Mouse (Mus musculus) kidney, adult 2 months (tissue): ENCODE data around the gene Phgr1. TPM values are rescaled to one million over a fixed set of nuclear protein-coding genes. Genes with fewer than 3 reads are reported as not detected.
A peak's percentile ranks its signal among the peaks of the same experiment; 100 is the strongest.

ENCODE experiments used
- DNase-seq: peaks from one replicate; pipeline ENCODE4 v3.0.0; 2021
- H3K27ac ChIP-seq: fragments of 200-500 bp; 2 replicates; pipeline ENCODE4 v1.5.1; 2012; ENCODE audit warnings: low read depth, low read length, control low read depth, inconsistent platforms; ENCODE audit not compliant: insufficient read depth
- H3K27me3 ChIP-seq: fragments of 200-500 bp; replicated peaks from 2 replicates; pipeline ENCODE4 v1.6.1; 2012; ENCODE audit warnings: mild to moderate bottlenecking, moderate library complexity, low read length, inconsistent platforms; ENCODE audit not compliant: control insufficient read depth, insufficient read depth
- H3K36me3 ChIP-seq: fragments of 200-500 bp; 2 replicates; pipeline ENCODE4 v1.6.1; 2012; ENCODE audit warnings: mild to moderate bottlenecking, moderate library complexity, low read length, inconsistent platforms; ENCODE audit not compliant: control insufficient read depth, insufficient read depth
- H3K4me1 ChIP-seq: fragments of 200-500 bp; 2 replicates; pipeline ENCODE4 v1.6.1; 2011; ENCODE audit warnings: low read length; ENCODE audit not compliant: control insufficient read depth, insufficient read depth
- H3K4me3 ChIP-seq: fragments of 200-500 bp; 2 replicates; pipeline ENCODE4 v1.5.1; 2011; ENCODE audit warnings: mild to moderate bottlenecking, low read depth, low read length, control low read depth; ENCODE audit not compliant: insufficient read depth
- CTCF ChIP-seq: fragments of 200-500 bp; conservative IDR thresholded peaks from 2 replicates; pipeline ENCODE4 v1.5.1; 2011; ENCODE audit warnings: low read depth, mild to moderate bottlenecking, control low read depth, low read length, moderate library complexity, mixed read lengths; ENCODE audit not compliant: insufficient read depth, insufficient read length
- POLR2A ChIP-seq: fragments of 200-500 bp; IDR thresholded peaks from one replicate; pipeline ENCODE4 v1.6.1; 2011; ENCODE audit warnings: low read depth, low read length, control low read depth
- WGBS: fragments of 180-500 bp; shearing (Covaris S2); methylation state at CpG from one replicate; pipeline ENCODE4 v1.1.7; 2018; 5-methylcytosine and 5-hydroxymethylcytosine counted together
- polyA plus RNA-seq: library from polyadenylated mRNA; depleted of rRNA; stranded (reverse); fragments of >200 nt; gene quantifications from 2 replicates; pipeline ENCODE4 v1.2.3, GENCODE M21; 2012

Gene Phgr1
- polyA plus RNA-seq, 1 experiment = not detected

- peak overlapping the region; percentile 54 for H3K4me3 ChIP-seq
Measured at GRCm38 (mm10) chr2:118761358-118761757, 11.2 kb upstream of the Phgr1 start.

GRCm38 (mm10) chr2:118761906-118762783 is 10.4 kb upstream of the Phgr1 start, which contains the start of gene Ccdc9b:
Ccdc9b (minus strand) TSS chr2:118762661.
- peak within 1 kb of the TSS; percentile 54 for H3K4me3 ChIP-seq
- peaks cover 14% of the 10 kb centered on the region; the same call in 1 of the 2 replicates for H3K4me1 ChIP-seq
- no peaks in the 10 kb centered on the region for H3K36me3 ChIP-seq
- 7% methylated on average over 29 of the region's 29 CpGs for WGBS
- peak; percentile 97 for DNase-seq
- peak within 1 kb of the TSS; percentile 96 for H3K27ac ChIP-seq
- no peak for TF ChIP-seq POLR2A
- TF ChIP-seq CTCF = no peak
- no peaks in the 10 kb centered on the region for H3K27me3 ChIP-seq

More at GRCm38 (mm10) chr2:118761358-118761757, 11.2 kb upstream of the Phgr1 start:
- DNase-seq = no peak
- Histone ChIP-seq H3K27ac (peak overlapping the region; percentile 96), H3K4me1 (peaks cover 14% of the 10 kb centered on the region; the same call in 1 of the 2 replicates), H3K36me3 (no peaks in the 10 kb centered on the region), H3K27me3 (no peaks in the 10 kb centered on the region)
- WGBS = 87% methylated on average over 12 of the region's 12 CpGs
- TF ChIP-seq CTCF = 0 out of 2 replicates have a peak, but pooled peaks have one; percentile 5
- TF ChIP-seq POLR2A = no peak

GRCm38 (mm10) chr2:118762784-118763148 is 9.8 kb upstream of the Phgr1 start:
- no peaks in the 10 kb centered on the region for H3K27me3 ChIP-seq
- peak overlapping the region; percentile 96 for H3K27ac ChIP-seq
- TF ChIP-seq CTCF (no peak), POLR2A (no peak)
- no peaks in the 10 kb centered on the region for H3K36me3 ChIP-seq
- WGBS = 6% methylated on average over 10 of the region's 10 CpGs
- no peak for DNase-seq
- peaks cover 14% of the 10 kb centered on the region; the same call in 1 of the 2 replicates for H3K4me1 ChIP-seq
- peak overlapping the region; percentile 8; the same call in 1 of the 2 replicates for H3K4me3 ChIP-seq

- Histone ChIP-seq H3K27ac (peak overlapping the region; percentile 96), H3K36me3 (no peaks in the 10 kb centered on the region), H3K4me3 (no peak overlapping the region), H3K27me3 (no peaks in the 10 kb centered on the region), H3K4me1 (peaks cover 14% of the 10 kb centered on the region; the same call in 1 of the 2 replicates)
- TF ChIP-seq POLR2A (no peak), CTCF (no peak)
- 68% methylated on average over 7 of the region's 7 CpGs for WGBS
- DNase-seq = peak; percentile 68
Measured at GRCm38 (mm10) chr2:118763469-118763868, 9.1 kb upstream of the Phgr1 start.

GRCm38 (mm10) chr2:118764094-118764831 is 8.3 kb upstream of the Phgr1 start:
- TF ChIP-seq CTCF = peak; percentile 50
- TF ChIP-seq POLR2A = no peak
- no peak overlapping the region for H3K27ac ChIP-seq

GRCm38 (mm10) chr2:118764875-118765274 is 7.7 kb upstream of the Phgr1 start:
- Histone ChIP-seq H3K4me1 (peaks cover 14% of the 10 kb centered on the region; the same call in 1 of the 2 replicates), H3K27ac (no peak overlapping the region), H3K27me3 (no peaks in the 10 kb centered on the region), H3K4me3 (no peak overlapping the region), H3K36me3 (no peaks in the 10 kb centered on the region)
- TF ChIP-seq CTCF (no peak), POLR2A (no peak)
- WGBS = 74% methylated on average over 5 of the region's 5 CpGs
- no peak for DNase-seq

More at GRCm38 (mm10) chr2:118764094-118764831, 8.3 kb upstream of the Phgr1 start:
- no peaks in the 10 kb centered on the region for H3K27me3 ChIP-seq
- DNase-seq = peak; percentile 57
- H3K36me3 ChIP-seq = no peaks in the 10 kb centered on the region
- 31% methylated on average over 11 of the region's 11 CpGs for WGBS
- H3K4me3 ChIP-seq = no peak overlapping the region
- peaks cover 14% of the 10 kb centered on the region; the same call in 1 of the 2 replicates for H3K4me1 ChIP-seq
